Comparison of ENCODE assay signal across 8 mouse cellular contexts in genomic region chr5:107437464-107438281, GRCm38 (mm10). TPM values are rescaled to one million over a fixed set of nuclear protein-coding genes. Genes with fewer than 3 reads are reported as not detected.
A peak's percentile ranks its signal among the peaks of the same experiment; 100 is the strongest.
DNase-seq lines count a peak whose midpoint lies in the region; ATAC-seq and TF ChIP-seq lines count a peak whose summit lies in the region.

Gene Btbd8, plus strand, starts transcription at chr5:107437997.

- no peak for TF ChIP-seq CTCF in bone marrow macrophage, adult 2 months (IDR thresholded peaks at IDR 0.05; ENCODE audit: low read depth, low read length)
- TF ChIP-seq CTCF in embryonic fibroblast, embryonic 13.5 days (IDR thresholded peaks at IDR 0.05; ENCODE audit: borderline replicate concordance, insufficient read depth, low read length): no peak
- TF ChIP-seq CTCF in liver, adult 2 months (IDR thresholded peaks at IDR 0.05; ENCODE audit: low read depth, low read length): no peak

- H3K9ac ChIP-seq in heart, embryonic 11.5 days (ENCODE audit: low read depth, low read length): peak within 1 kb of the TSS; percentile 92
- H3K9ac ChIP-seq in kidney, embryonic 16.5 days (replicated peaks; ENCODE audit: low read length): peak within 1 kb of the TSS; percentile 96
- H3K9ac ChIP-seq in liver, adult 2 months (ENCODE audit: low read depth, low read length): peak within 1 kb of the TSS; percentile 93

- H3K4me2 ChIP-seq in heart, embryonic 11.5 days: peak within 1 kb of the TSS; percentile 77
- H3K4me2 ChIP-seq in kidney, embryonic 16.5 days (replicated peaks; ENCODE audit: low read depth, low read length): peak within 1 kb of the TSS; percentile 77
- H3K4me2 ChIP-seq in myocyte (ENCODE audit: low read depth): peak within 1 kb of the TSS; percentile 78

- peak within 1 kb of the TSS; percentile 77 for H3K4me3 ChIP-seq in bone marrow macrophage, adult 2 months (ENCODE audit: insufficient read depth, low read length)
- peak within 1 kb of the TSS; percentile 48 for H3K4me3 ChIP-seq in embryonic fibroblast, embryonic 13.5 days (ENCODE audit: insufficient read depth, low read length)
- peak within 1 kb of the TSS; percentile 76 for H3K4me3 ChIP-seq in heart, embryonic 11.5 days (ENCODE audit: low read depth, low read length)
- peak within 1 kb of the TSS; percentile 93 for H3K4me3 ChIP-seq in kidney, embryonic 16.5 days (ENCODE audit: low read length)
- H3K4me3 ChIP-seq in liver, adult 2 months (ENCODE audit: insufficient read depth, low read depth, low read length): peak within 1 kb of the TSS; percentile 82
- H3K4me3 ChIP-seq in myocyte: peak within 1 kb of the TSS; percentile 37

- no peaks in the 10 kb centered on the region for H3K27me3 ChIP-seq in heart, embryonic 11.5 days (ENCODE audit: control insufficient read depth, insufficient read depth, low read length)
- no peaks in the 10 kb centered on the region; the same call in 1 of the 2 replicates for H3K27me3 ChIP-seq in kidney, embryonic 16.5 days (ENCODE audit: insufficient read depth, low read length)
- no peaks in the 10 kb centered on the region for H3K27me3 ChIP-seq in liver, adult 2 months (ENCODE audit: control insufficient read depth, insufficient read depth, low read length)
- peaks cover 8% of the 10 kb centered on the region for H3K27me3 ChIP-seq in myocyte (ENCODE audit: control insufficient read depth, insufficient read depth, insufficient read length)
- no peaks in the 10 kb centered on the region for H3K27me3 ChIP-seq in splenic B cell, adult 2 months (ENCODE audit: control insufficient read depth, insufficient read depth, low read length, poor library complexity, severe bottlenecking)

- under 1% methylated on average over 47 of the region's 51 CpGs for WGBS in heart, embryonic 11.5 days (ENCODE audit: insufficient replicate concordance)
- under 1% methylated on average over 51 of the region's 51 CpGs for WGBS in kidney, embryonic 16.5 days
- under 1% methylated on average over 51 of the region's 51 CpGs for WGBS in liver, adult 2 months

- no peaks in the 10 kb centered on the region for H3K79me2 ChIP-seq in liver, adult 2 months (ENCODE audit: control insufficient read depth, insufficient read depth, low read length)
- no peaks in the 10 kb centered on the region for H3K79me2 ChIP-seq in myocyte (ENCODE audit: control insufficient read depth, insufficient read depth)

- ATAC-seq in heart, embryonic 11.5 days (replicated peaks; ENCODE audit: insufficient number of reproducible peaks, low FRiP score, low TSS enrichment): peak; percentile 93
- peak; percentile 97 for ATAC-seq in kidney, embryonic 16.5 days (ENCODE audit: low FRiP score, low TSS enrichment)

- H3K36me3 ChIP-seq in heart, embryonic 11.5 days (ENCODE audit: control insufficient read depth, insufficient read depth, low read length): no peaks in the 10 kb centered on the region
- H3K36me3 ChIP-seq in kidney, embryonic 16.5 days (ENCODE audit: insufficient read depth, low read length): no peaks in the 10 kb centered on the region
- no peaks in the 10 kb centered on the region for H3K36me3 ChIP-seq in liver, adult 2 months (ENCODE audit: control insufficient read depth, insufficient read depth, low read length)
- H3K36me3 ChIP-seq in myocyte (ENCODE audit: control insufficient read depth, insufficient read depth): no peaks in the 10 kb centered on the region
- no peaks in the 10 kb centered on the region for H3K36me3 ChIP-seq in splenic B cell, adult 2 months (ENCODE audit: control insufficient read depth, insufficient read depth, low read length, poor library complexity, severe bottlenecking)

- TF ChIP-seq POLR2A in bone marrow macrophage, adult 2 months (IDR thresholded peaks at IDR 0.05; ENCODE audit: borderline replicate concordance, low read depth, low read length): no peak
- TF ChIP-seq POLR2A in embryonic fibroblast, embryonic 13.5 days (IDR thresholded peaks at IDR 0.05; ENCODE audit: low read depth, low read length): peak; percentile 63
- TF ChIP-seq POLR2A in liver, adult 2 months (IDR thresholded peaks at IDR 0.05; ENCODE audit: extremely low read depth, insufficient read depth, low read length): 0 out of 2 replicates have a peak, but pooled peaks have one; percentile 24
- peak; percentile 57 for TF ChIP-seq POLR2A in myocyte (IDR thresholded peaks at IDR 0.05; ENCODE audit: insufficient read length, low read depth)

- peak; percentile 98 for DNase-seq in A20 (ENCODE audit: low read depth, low spot score)
- peak; percentile 87 for DNase-seq in liver, adult 2 months (ENCODE audit: extremely low read depth, low read depth, low spot score)
- DNase-seq in splenic B cell, adult 2 months (ENCODE audit: low read depth, low spot score): peak; percentile 97

- H3K27ac ChIP-seq in bone marrow macrophage, adult 2 months (ENCODE audit: insufficient read depth, low read depth, low read length): peak within 1 kb of the TSS; percentile 43
- no peak within 1 kb of the TSS for H3K27ac ChIP-seq in embryonic fibroblast, embryonic 13.5 days (ENCODE audit: insufficient read depth, low read length)
- H3K27ac ChIP-seq in heart, embryonic 11.5 days (ENCODE audit: low read depth, low read length): peak within 1 kb of the TSS; percentile 72
- peak within 1 kb of the TSS; percentile 93 for H3K27ac ChIP-seq in kidney, embryonic 16.5 days (ENCODE audit: low read length)
- peak within 1 kb of the TSS; percentile 66 for H3K27ac ChIP-seq in liver, adult 2 months (replicated peaks; ENCODE audit: insufficient read depth, low read depth, low read length)

- H3K9me3 ChIP-seq in heart, embryonic 11.5 days (replicated peaks; ENCODE audit: control insufficient read depth, low read length): no peaks in the 10 kb centered on the region
- no peaks in the 10 kb centered on the region for H3K9me3 ChIP-seq in kidney, embryonic 16.5 days (ENCODE audit: low read length)

- peak within 1 kb of the TSS; percentile 16 for H3ac ChIP-seq in myocyte (ENCODE audit: control insufficient read depth, insufficient read length)

- peaks cover 6% of the 10 kb centered on the region for H3K4me1 ChIP-seq in bone marrow macrophage, adult 2 months (ENCODE audit: control insufficient read depth, insufficient read depth, low read length)
- H3K4me1 ChIP-seq in embryonic fibroblast, embryonic 13.5 days (ENCODE audit: control insufficient read depth, insufficient read depth, low read length): no peaks in the 10 kb centered on the region
- peaks cover 5% of the 10 kb centered on the region; the same call in 1 of the 2 replicates for H3K4me1 ChIP-seq in heart, embryonic 11.5 days (ENCODE audit: control insufficient read depth, insufficient read depth, low read length)
- peaks cover 11% of the 10 kb centered on the region for H3K4me1 ChIP-seq in kidney, embryonic 16.5 days (ENCODE audit: insufficient read depth, low read length)
- H3K4me1 ChIP-seq in liver, adult 2 months (ENCODE audit: control insufficient read depth, insufficient read depth, low read length): peaks cover 5% of the 10 kb centered on the region; the same call in 1 of the 2 replicates

TF ChIP-seq in myocyte, 11 proteins besides CTCF, POLR2A, EP300 and RAD21:
- TF ChIP-seq POLR2AphosphoS2 (IDR thresholded peaks at IDR 0.05; ENCODE audit: insufficient read length, low read depth): no peak
- peak; percentile 98 for TF ChIP-seq USF1 (IDR thresholded peaks at IDR 0.05; ENCODE audit: low read depth)
- peak; percentile 60 for TF ChIP-seq MAX (IDR thresholded peaks at IDR 0.05; ENCODE audit: low read depth)
- no peak for TF ChIP-seq TCF3 (IDR thresholded peaks at IDR 0.05; ENCODE audit: insufficient read length, low read depth)
- TF ChIP-seq E2F4 (IDR thresholded peaks at IDR 0.05; ENCODE audit: insufficient read depth): peak; percentile 90
- peak in 2 of 3 experiments; percentile 5 to 53 for TF ChIP-seq MYOG (IDR thresholded peaks at IDR 0.05; ENCODE audit: control insufficient read depth in 1 of 3, insufficient read depth in 1 of 3, insufficient read length in 2 of 3, low read depth in 2 of 3)
- peak in 1 of 3 experiments; percentile 29 for TF ChIP-seq MYOD1 (IDR thresholded peaks at IDR 0.05; ENCODE audit: control insufficient read depth in 1 of 3, insufficient read length in 2 of 3, low read depth in 2 of 3)
- no peak for TF ChIP-seq CEBPB (IDR thresholded peaks at IDR 0.05; ENCODE audit: insufficient read depth, poor library complexity, severe bottlenecking)
- TF ChIP-seq TCF12 (IDR thresholded peaks at IDR 0.05; ENCODE audit: insufficient read depth, poor library complexity, severe bottlenecking): no peak

RNA-seq across cellular contexts. Expression of gene Btbd8, which starts in this region (rescaled TPM):
- polyA plus RNA-seq in bone marrow macrophage, adult 2 months (2012; ENCODE audit: insufficient read depth, insufficient read length, missing spikeins): 2.5 and 3.8 TPM in 2 replicates
- polyA plus RNA-seq in embryonic fibroblast, embryonic 13.5 days (2011; ENCODE audit: insufficient read length, low read depth, missing spikeins): 4.8 and 5.5 TPM in 2 replicates
- polyA plus RNA-seq in heart, embryonic 11.5 days (2014; fragmentation: Nextera tagmentation; extraction: Ambion mirVana): 3.6 and 4.2 TPM in 2 replicates
- 2.7 and 5.3 TPM in 2 replicates for polyA plus RNA-seq in kidney, embryonic 16.5 days (2015; fragmentation: Nextera tagmentation; extraction: Ambion mirVana)
- total RNA-seq in liver, adult 2 months (2014; rRNA removed): 2.1 and 3.4 TPM in 2 replicates
- polyA plus RNA-seq in liver, adult 2 months (2012; rRNA removed): 0.33 and 0.37 TPM in 2 replicates
- 0.62 TPM for polyA plus RNA-seq in myocyte (2012; fragmentation: generic; extraction: Trizol)

Comparison
In these comparisons a context has a peak if more than half of its experiments do, and no peak if none do; other contexts are left out.
1. H3K4me3 ChIP-seq: peak in every context shown above with its lines; median percentile 93 in kidney, embryonic 16.5 days; 82 in liver, adult 2 months; 77 in bone marrow macrophage, adult 2 months; 76 in heart, embryonic 11.5 days; 48 in embryonic fibroblast, embryonic 13.5 days; 37 in myocyte.